Mouse (Mus musculus) leukemia stem cell, adult 10-12 weeks (primary cell): ENCODE data around the gene Hsd17b13. TPM values are rescaled to one million over a fixed set of nuclear protein-coding genes. Genes with fewer than 3 reads are reported as not detected.

Experiments
- polyA plus RNA-seq: library from polyadenylated mRNA; stranded (reverse); fragments of >175 nt; gene quantifications from 2 replicates; pipeline ENCODE4 v1.2.3, GENCODE M21; 2012; ENCODE audit warnings: low replicate concordance

Gene Hsd17b13
- polyA plus RNA-seq = not detected in 2 replicates

GRCm38 (mm10) chr5:103977297-103977696 lies at the start of gene Hsd17b13:
Gene Hsd17b13, minus strand, starts transcription at chr5:103977410.

GRCm38 (mm10) chr5:104021597-104022378 lies 44.6 kb upstream of the Hsd17b13 start, which contains the start of gene Hsd17b11:
Gene Hsd17b11, minus strand, starts transcription at chr5:104021919.

GRCm38 (mm10) chr5:103910748-103911409 lies 66.3 kb downstream of the Hsd17b13 start, which contains the start of gene Klhl8:
Gene Klhl8, minus strand, starts transcription at chr5:103911259.

Other genes starting within 250 kb of the Hsd17b13 start
- 0.10 TPM in 1 of 2 replicates, not detected in the other for gene Klhl8, start 66.2 kb downstream of the Hsd17b13 start, polyA plus RNA-seq
- gene Hsd17b11, start 44.5 kb upstream of the Hsd17b13 start, polyA plus RNA-seq = 0.79 and 1.0 TPM in 2 replicates
- 253 and 295 TPM in 2 replicates for gene Nudt9, start 68.9 kb upstream of the Hsd17b13 start, polyA plus RNA-seq
- not detected in 2 replicates for gene Gm17660, start 100.2 kb upstream of the Hsd17b13 start, polyA plus RNA-seq
- 0.54 TPM in 1 of 2 replicates, not detected in the other for gene Sparcl1, start 136.3 kb upstream of the Hsd17b13 start, polyA plus RNA-seq
- not detected in 2 replicates for gene Dspp, start 193.3 kb upstream of the Hsd17b13 start, polyA plus RNA-seq
- not detected in 2 replicates for gene Dmp1, start 225.2 kb upstream of the Hsd17b13 start, polyA plus RNA-seq